Mouse (Mus musculus) 3134 (cell line): Measurements from ENCODE around the gene Lrrc29.

Source experiments
- DNase-seq: peaks from one replicate; pipeline ENCODE4 v3.0.0-alpha.2; 2011; ENCODE audit warnings: low spot score; ENCODE audit not compliant: insufficient read length; ENCODE audit errors: extremely low read depth

The Lrrc29 gene

GRCm38 (mm10) chr8:105312891-105313481, 13.1 kb downstream of the Lrrc29 start:
- no peak for DNase-seq

GRCm38 (mm10) chr8:105311718-105312117, 14.4 kb downstream of the Lrrc29 start:
- DNase-seq, result no peak

- DNase-seq, result no peak
These were observed 16.0 kb downstream of the Lrrc29 start for GRCm38 (mm10) chr8:105310118-105310517.

- DNase-seq, result no peak
These were observed 16.8 kb downstream of the Lrrc29 start for GRCm38 (mm10) chr8:105309142-105309847.

GRCm38 (mm10) chr8:105308428-105308827, 17.6 kb downstream of the Lrrc29 start:
- no peak for DNase-seq

- DNase-seq, result no peak
These were observed 18.4 kb downstream of the Lrrc29 start for GRCm38 (mm10) chr8:105307670-105308069.

DNA sequence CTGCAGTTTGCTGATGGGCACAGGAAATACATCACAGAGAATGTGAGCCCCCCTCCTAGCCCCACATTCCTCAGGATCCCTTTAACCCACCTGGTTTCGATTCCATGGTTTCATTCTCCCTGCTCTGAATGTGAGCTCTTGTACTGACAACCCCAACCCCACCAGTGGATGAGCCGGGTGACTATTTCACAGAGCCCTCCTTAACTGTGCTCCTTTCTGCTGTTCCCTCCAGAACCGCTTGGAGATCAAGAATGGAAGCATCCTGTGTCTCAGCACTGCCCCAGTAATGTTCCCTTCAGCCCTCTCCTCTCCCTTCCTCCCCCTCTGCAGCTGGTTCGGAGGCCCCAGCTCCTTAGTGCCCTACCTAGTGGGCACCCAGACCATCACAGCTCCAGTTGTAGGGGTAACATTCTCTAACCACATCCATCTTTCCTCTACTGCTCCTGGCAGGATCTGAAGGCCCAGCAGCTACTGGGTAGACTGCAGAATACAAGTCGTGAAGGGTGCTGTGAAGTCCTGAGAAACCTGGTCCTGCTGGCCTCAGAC, 19.9 kb downstream of the Lrrc29 start:
- no peak for DNase-seq

GRCm38 (mm10) chr8:105305211-105306145, 20.6 kb downstream of the Lrrc29 start, which contains the start of gene Elmo3:
Elmo3 (plus strand) TSS chr8:105305601.
- no peak for DNase-seq

- no peak for DNase-seq
These were observed 21.5 kb downstream of the Lrrc29 start for GRCm38 (mm10) chr8:105304325-105305210.

- DNase-seq, result no peak
These were observed 22.2 kb downstream of the Lrrc29 start for GRCm38 (mm10) chr8:105303874-105304273.

DNA sequence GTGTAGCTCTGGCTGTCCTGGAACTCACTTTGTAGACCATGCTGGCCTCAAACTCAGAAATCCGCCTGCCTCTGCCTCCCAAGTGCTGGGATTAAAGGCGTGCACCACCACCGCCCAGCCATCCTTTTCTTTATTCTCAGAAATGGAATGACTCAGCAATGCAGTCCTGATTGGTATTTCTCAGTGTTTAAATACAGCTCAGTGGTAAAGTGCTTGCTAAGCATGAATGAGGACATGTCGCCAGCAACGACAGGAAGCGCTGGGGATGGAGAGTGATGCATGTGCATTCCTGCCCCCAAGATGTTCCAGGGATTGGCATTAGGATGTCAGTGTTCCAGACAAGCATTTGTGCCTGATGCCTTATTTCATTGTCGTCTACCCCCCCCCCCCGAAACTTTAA, 22.7 kb downstream of the Lrrc29 start:
- no peak for DNase-seq

DNA sequence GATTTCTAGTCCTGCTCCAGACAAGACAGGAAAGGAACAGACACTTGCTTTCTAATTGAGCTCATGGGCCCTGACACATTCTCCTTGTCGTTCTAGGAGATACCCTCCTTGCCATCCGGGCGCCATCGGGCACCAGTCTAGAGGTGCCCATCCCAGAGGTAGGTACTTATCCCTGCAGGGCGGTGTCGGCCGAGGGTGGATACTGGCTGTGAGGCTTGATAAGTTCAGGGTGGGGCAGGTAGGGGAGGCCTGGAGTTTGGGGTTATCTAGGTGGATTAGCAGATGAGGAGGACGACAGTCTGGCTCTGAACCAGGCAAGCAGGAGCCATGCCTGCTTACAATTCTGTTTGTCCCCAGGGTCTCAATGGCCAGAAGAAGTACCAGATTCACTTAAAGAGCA, 26.1 kb downstream of the Lrrc29 start:
- DNase-seq, result no peak

DNA sequence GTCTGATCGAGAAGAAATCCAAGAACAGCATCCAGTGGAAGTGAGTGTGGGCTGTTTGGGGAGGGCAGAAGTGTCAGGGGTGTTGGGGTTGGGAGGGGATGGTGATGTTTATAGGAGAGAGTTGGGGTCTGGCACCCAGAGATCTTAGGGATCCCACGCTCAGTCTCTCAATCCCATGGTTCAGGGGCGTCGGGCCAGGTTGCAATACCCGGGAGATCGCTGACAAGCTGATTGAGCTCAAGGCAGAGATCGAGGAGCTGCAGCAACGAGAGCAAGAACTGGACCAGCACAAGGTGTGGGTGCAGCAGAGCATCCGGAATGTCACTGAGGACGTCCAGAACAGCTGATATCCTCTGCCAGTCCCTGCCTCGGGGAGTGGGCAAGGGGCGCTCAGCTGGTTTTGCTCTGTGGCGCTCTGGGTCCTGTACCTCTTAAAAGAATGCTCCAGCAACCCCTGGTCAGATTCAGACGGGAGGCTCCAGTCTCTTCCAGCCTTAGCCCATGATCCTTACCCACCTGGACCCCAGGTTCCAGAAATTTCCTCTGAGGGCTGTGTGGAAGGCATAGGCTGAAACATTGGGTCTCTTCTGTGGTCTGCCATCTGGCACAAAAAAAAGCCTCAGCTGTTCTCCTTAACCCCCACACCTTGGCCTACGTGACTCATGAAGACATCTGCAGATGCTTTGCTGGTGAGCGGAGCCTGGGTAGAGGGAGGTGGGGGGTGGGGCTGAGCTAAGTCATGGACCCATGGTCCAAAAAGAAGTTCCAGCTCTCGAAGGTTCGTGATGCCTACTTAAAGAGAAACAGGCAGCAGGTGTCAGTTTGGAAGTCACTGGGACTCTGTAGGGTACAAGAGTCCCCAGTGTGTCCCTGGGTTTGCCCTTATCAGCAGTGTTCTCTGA, 27.5 kb downstream of the Lrrc29 start:
- DNase-seq, result no peak

DNA sequence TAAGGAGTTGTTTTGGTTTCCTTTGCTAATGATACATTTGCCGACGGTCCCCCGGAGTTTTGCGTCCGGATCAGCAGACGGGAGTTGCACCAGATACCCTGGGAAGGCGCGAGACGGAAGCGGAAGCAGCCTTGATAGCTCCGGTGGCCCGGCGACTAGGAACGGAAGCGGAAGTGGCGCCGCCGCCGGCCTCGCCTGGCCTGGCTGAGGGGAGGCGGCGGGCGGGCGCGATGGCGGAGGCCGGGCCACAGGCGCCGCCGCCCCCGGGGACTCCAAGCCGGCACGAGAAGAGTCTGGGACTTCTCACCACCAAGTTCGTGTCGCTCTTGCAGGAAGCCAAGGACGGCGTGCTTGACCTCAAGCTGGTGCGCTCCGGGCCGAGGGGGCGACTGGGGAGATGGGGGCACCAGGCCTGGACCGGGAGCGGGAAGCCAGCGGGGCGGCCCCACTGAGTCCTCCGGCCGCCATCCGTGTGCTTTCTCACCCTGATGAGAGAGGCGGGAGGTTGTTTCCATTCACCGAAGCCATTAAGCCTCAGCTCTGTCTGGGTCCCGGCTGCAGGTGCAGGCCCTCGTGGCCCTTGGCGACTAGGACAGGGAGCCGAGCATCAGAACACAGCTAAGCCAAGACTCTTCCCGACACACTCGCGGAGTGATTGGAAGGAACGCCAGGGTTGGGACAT, 28.4 kb downstream of the Lrrc29 start, which contains the start of gene E2f4:
Gene E2f4, plus strand, starts transcription at position 153 of the 682 bp plus-strand sequence.
- DNase-seq, result peak; percentile 84

DNA sequence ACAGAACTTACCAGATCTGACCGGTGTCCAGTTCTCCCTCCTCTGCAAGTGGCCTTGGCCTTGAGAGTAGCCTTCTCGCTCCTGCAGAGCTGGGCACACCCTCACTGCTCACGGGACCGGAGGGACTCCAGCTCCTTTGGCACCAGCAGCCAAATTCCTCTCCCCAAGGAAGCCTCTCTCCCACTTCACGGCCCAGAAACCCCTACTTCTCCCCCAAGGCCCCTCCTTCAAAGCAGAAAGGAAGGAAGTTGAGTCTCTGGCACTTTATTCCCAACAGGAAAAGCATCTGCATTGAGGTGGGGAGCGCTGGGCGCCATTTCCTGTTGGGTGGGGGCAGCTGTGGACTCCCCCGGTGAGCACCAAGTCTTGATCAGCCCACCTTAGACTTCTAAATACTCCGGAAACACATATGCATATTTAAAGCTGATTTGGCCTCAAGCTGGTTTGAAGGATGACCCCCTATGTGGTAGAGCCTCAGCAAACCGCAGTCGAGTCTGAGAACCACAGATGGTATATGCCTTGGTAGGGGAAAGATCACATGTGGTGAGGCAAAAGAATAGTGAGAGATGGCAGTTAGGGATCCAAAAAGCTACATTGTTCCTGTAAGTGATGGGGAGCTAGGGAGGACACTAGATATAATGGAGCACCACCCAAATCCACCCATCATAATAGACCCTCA, 30.0 kb downstream of the Lrrc29 start, which contains the start of gene Exoc3l:
Gene Exoc3l, minus strand, starts transcription at position 207 of the 679 bp plus-strand sequence.
- DNase-seq, result no peak

GRCm38 (mm10) chr8:105295256-105295655, 30.8 kb downstream of the Lrrc29 start:
- DNase-seq, result no peak

- DNase-seq, result no peak
These were observed 31.3 kb downstream of the Lrrc29 start for GRCm38 (mm10) chr8:105294776-105295175.

DNA sequence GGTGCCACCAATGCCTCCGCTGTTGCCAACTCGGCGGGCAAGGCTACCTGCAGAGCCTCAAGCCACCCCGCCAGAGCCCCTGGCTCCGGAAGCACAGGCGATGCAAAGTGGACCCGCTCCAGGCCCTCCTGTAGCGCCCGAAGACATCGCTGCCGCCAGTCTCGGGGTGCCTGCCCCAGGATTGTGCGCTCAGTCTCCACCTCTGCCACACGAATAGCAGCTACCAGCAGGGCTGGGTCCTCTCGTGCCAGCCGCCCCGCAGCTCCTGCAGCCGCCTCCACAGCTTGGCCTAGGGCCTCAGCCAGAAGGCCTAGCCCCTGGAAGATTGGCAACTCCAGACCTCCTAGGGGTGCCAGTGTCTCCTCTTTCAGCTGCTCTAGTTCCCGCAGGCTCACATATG, 32.7 kb downstream of the Lrrc29 start:
- DNase-seq, result no peak
